Mouse (Mus musculus) megakaryocyte, embryonic 14.5 days (primary cell): ENCODE results near the gene Adap1. TPM values are rescaled to one million over a fixed set of nuclear protein-coding genes. Genes with fewer than 3 reads are reported as not detected.

Experiments
- H3K27me3 ChIP-seq: replicated peaks from 2 replicates; pipeline ENCODE3; 2012; ENCODE audit warnings: inconsistent platforms
- H3K36me3 ChIP-seq: replicated peaks from 2 replicates; pipeline ENCODE3; 2012; ENCODE audit warnings: low read length, inconsistent platforms, mixed read lengths
- H3K4me1 ChIP-seq: 2 replicates; pipeline ENCODE4 v1.6.1; 2012; ENCODE audit warnings: inconsistent platforms
- H3K4me3 ChIP-seq: replicated peaks from 2 replicates; pipeline ENCODE3; 2012; ENCODE audit warnings: moderate library complexity, mild to moderate bottlenecking, inconsistent platforms
- H3K9me3 ChIP-seq: 2 replicates; pipeline ENCODE4 v1.6.1; 2012; ENCODE audit warnings: inconsistent platforms
- FLI1 ChIP-seq: IDR thresholded peaks from 2 replicates; pipeline ENCODE4 v1.6.1; 2012; ENCODE audit warnings: low read length, inconsistent platforms, mixed read lengths
- GATA1 ChIP-seq: IDR thresholded peaks from 3 replicates; pipeline ENCODE4 v1.6.1; 2012; ENCODE audit warnings: mixed read lengths, low read length, inconsistent platforms, borderline replicate concordance
- polyA plus RNA-seq: library from polyadenylated mRNA; stranded (reverse); fragments of >175 nt; gene quantifications from 2 replicates; pipeline ENCODE4 v1.2.3, GENCODE M21; 2012; ENCODE audit warnings: low replicate concordance; ENCODE audit not compliant: insufficient read depth

The Adap1 gene
- polyA plus RNA-seq, 1 experiment = 59.2 TPM

DNA sequence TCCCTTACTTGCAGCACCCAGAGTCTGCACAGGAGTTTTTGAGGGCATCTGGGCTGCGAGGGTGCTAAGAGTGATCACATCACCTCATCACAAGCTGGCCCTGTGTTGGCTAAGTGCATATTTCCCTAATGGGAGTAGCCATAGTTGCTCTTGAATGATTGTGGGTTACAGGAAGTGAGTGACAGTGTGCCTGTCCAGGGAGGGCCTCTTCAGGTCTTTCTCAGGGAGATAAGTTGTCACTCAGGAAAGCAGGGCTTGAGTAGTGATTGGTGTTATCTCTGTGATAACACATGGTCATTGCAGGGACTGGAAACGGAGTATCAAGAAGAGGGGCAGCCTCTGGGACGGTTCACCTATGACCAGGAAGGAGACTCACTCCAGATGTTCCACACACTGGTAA lies 77.7 kb downstream of the Adap1 start:
- H3K27me3 ChIP-seq = no peaks in the 10 kb centered on the region
- peaks cover 52% of the 10 kb centered on the region for H3K4me1 ChIP-seq
- TF ChIP-seq GATA1 = no peak
- no peak for TF ChIP-seq FLI1
- H3K36me3 ChIP-seq = peaks cover 83% of the 10 kb centered on the region
- no peak overlapping the region for H3K4me3 ChIP-seq
- no peaks in the 10 kb centered on the region for H3K9me3 ChIP-seq

DNA sequence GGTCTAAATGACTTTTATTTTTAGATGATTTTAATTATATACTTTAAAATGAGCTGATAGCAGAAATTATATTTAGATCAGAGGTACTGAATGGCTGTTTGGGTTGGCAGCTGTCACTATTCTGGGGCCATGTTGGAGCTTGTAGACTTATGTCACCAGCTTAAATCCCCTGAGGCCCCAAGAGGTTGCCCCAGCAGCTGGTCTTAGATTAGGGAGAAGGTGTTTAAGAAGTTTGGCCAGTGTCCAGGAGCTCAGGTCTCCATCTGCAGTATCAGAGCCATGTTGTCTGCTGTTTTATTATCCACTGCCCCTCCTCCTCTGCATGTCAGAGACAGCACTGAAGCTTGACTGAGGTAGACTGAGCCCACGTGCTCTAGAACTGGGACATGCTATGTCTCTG lies 82.0 kb downstream of the Adap1 start:
- Histone ChIP-seq H3K4me1 (peaks cover 19% of the 10 kb centered on the region), H3K36me3 (peaks cover 97% of the 10 kb centered on the region), H3K9me3 (no peaks in the 10 kb centered on the region), H3K27me3 (no peaks in the 10 kb centered on the region), H3K4me3 (no peak overlapping the region)
- TF ChIP-seq FLI1 = no peak
- no peak for TF ChIP-seq GATA1

DNA sequence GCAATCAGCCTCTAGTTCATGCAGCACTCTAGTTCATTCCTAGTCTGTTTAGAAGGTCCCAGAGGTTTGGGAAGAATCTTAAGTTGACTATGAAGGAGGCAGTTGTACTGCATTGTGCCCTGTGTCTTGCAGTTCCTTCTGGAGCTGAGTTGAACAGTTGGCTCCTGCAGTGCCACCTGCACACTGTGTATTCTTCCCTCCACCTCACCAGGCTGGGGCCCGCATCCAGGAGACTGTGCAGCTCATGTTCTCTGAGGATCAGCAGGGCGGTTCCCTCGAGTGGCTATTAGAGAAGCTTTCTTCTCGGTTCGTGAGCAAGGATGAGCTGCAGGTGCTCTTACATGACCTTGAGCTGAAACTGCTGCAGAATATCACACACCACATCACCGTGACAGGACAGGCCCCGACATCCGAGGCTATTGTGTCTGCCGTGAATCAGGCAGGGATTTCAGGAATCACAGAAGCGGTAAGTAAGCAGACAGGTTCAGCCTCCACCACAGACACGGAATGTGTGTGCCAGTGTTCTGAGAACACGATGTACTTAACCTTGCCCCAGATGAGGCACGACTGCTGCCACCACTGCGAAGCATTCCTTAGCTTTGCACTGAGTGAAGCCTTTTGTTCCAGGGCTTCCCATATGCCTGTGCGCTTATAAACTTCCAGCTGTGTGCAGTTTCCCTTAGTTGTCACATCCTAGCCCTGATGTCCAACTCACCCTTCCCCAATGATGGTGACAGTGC lies 84.2 kb downstream of the Adap1 start:
- TF ChIP-seq FLI1 (no peak), GATA1 (no peak)
- Histone ChIP-seq H3K27me3 (no peaks in the 10 kb centered on the region), H3K4me3 (no peak overlapping the region), H3K4me1 (no peaks in the 10 kb centered on the region), H3K9me3 (no peaks in the 10 kb centered on the region), H3K36me3 (peaks cover 97% of the 10 kb centered on the region)

DNA sequence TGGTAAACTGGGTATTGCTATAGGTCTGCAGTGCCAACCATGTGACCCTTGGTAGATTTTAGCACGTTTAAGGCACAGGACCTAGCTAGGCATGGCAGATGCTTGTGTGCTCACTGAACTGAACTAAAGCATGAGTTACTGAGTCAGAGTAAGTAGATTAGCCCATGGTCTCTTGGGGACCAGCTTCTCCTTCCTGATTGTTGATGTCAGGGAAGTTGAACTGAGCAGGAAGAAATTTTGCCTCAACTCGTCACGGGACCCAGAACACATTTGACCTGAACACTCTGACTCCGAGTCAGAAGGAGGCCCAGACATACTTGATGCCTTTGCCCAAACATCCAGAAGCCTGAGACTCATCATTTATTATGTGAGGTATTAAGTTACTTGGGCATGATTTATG lies 88.0 kb downstream of the Adap1 start:
- peaks cover 99% of the 10 kb centered on the region for H3K36me3 ChIP-seq
- no peak overlapping the region for H3K4me3 ChIP-seq
- no peaks in the 10 kb centered on the region for H3K27me3 ChIP-seq
- H3K4me1 ChIP-seq = no peaks in the 10 kb centered on the region
- H3K9me3 ChIP-seq = no peaks in the 10 kb centered on the region
- TF ChIP-seq FLI1 = no peak
- TF ChIP-seq GATA1 = no peak

DNA sequence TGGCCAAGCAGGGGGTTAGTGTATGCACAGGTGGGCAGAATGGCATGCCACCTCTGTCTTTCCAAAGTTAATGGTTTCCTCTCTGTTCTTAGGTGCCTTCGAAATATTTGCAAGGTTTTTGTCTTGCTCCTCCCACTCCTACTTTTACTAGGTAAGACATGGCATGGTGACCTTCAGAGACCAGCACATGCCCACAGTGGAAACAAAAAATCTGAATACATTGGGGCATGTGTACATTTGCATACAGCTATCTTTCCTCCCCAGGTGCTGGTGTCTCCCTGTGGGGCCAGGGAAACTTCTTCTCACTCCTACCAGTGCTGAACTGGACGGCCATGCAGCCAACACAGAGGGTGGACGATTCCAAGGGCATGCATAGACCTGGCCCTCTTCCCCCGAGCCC lies 91.0 kb downstream of the Adap1 start:
- no peaks in the 10 kb centered on the region for H3K27me3 ChIP-seq
- peaks cover 1% of the 10 kb centered on the region; the same call in 1 of the 2 replicates for H3K4me1 ChIP-seq
- no peak overlapping the region for H3K4me3 ChIP-seq
- no peaks in the 10 kb centered on the region for H3K9me3 ChIP-seq
- TF ChIP-seq GATA1 (no peak), FLI1 (no peak)
- H3K36me3 ChIP-seq = peaks cover 98% of the 10 kb centered on the region

DNA sequence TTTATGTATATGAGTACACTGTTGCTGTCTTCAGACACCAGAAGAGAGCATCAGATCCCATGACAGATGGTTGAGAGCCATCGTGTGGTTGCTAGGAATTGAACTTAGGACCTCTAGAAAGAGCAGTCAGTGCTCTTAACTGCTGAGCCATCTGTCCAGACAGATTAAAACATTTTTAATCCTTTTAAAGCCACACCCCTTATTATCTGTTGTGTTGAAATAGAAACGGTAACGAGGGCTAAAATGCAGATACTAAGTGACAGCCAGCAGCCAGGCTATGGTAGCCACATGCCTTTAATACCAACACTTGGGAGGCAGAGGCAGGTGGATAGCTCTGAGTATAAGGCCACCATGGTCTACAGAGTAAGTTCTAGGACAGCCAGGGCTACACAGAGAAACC lies 93.3 kb downstream of the Adap1 start:
- no peak for TF ChIP-seq GATA1
- TF ChIP-seq FLI1 = no peak

DNA sequence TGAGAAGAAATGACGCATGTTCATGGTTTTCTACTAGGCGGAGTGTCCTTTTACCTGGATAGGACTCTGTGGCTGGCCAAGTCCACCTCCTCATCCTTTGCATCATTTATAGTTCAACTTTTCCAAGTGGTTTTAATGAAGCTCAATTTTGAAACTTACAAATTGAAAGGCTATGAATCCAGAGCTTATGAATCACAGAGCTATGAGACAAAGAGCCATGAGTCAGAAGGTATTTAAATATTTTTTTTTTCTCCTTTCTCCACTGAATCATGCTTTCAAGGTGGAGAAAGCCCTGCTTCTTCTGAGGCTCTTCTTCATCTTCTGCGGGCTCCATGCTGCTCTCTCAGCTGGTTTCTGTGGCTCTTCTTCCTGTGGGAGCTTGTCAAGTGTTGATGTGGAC lies 95.7 kb downstream of the Adap1 start:
- Histone ChIP-seq H3K27me3 (no peaks in the 10 kb centered on the region), H3K9me3 (no peaks in the 10 kb centered on the region), H3K36me3 (peaks cover 97% of the 10 kb centered on the region), H3K4me1 (peaks cover 4% of the 10 kb centered on the region; the same call in 1 of the 2 replicates), H3K4me3 (no peak overlapping the region)
- no peak for TF ChIP-seq GATA1
- TF ChIP-seq FLI1 = no peak

More for the DNA sequence above, 93.3 kb downstream of the Adap1 start:
- Histone ChIP-seq H3K4me1 (peaks cover 4% of the 10 kb centered on the region; the same call in 1 of the 2 replicates), H3K4me3 (no peak overlapping the region), H3K27me3 (no peaks in the 10 kb centered on the region), H3K9me3 (no peaks in the 10 kb centered on the region), H3K36me3 (peaks cover 97% of the 10 kb centered on the region)

DNA sequence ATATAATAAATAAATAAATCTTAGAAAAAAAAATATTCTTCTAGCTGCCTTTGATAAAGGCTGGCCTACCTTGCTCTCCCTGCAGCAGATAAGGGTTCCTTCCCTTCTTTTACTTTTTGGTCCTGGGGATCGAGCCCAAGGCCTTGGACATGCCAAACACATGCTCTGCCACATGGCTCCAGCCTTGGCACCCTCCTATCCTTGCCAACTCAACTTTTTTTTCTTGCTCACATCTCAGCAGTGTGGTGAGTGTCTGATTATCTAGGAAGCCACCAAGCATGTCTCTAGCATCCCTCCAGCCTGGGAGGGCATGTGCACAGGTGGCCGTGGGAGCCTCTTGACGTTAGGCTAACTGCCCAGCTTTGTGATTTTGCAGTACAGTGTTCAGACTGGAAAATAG lies 97.1 kb downstream of the Adap1 start:
- H3K36me3 ChIP-seq = peaks cover 97% of the 10 kb centered on the region
- no peak overlapping the region for H3K4me3 ChIP-seq
- H3K27me3 ChIP-seq = no peaks in the 10 kb centered on the region
- TF ChIP-seq FLI1 (no peak), GATA1 (no peak)
- H3K9me3 ChIP-seq = no peaks in the 10 kb centered on the region
- H3K4me1 ChIP-seq = peaks cover 7% of the 10 kb centered on the region

DNA sequence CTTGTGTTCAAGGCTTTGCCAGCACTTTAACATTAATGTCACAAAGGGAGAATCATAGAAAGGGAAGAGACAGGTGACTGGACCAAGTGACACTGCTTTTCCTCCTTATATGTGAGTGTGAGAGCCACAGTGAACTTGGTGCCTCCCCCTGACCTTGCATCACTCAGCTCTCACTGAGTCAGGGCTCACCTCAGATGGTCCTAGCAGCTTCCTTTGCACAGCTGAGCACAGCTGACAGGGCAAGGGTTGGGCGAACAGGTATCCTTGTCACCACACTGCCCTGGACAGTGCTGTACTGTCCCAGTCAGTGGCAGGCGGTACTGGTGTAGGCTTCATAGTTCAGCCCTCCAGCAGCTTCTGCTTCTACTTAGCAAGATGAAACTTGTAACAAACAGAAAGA lies 97.8 kb downstream of the Adap1 start:
- Histone ChIP-seq H3K4me1 (peaks cover 13% of the 10 kb centered on the region), H3K9me3 (no peaks in the 10 kb centered on the region), H3K27me3 (no peaks in the 10 kb centered on the region), H3K4me3 (no peak overlapping the region), H3K36me3 (peaks cover 97% of the 10 kb centered on the region)
- TF ChIP-seq GATA1 = no peak
- no peak for TF ChIP-seq FLI1

DNA sequence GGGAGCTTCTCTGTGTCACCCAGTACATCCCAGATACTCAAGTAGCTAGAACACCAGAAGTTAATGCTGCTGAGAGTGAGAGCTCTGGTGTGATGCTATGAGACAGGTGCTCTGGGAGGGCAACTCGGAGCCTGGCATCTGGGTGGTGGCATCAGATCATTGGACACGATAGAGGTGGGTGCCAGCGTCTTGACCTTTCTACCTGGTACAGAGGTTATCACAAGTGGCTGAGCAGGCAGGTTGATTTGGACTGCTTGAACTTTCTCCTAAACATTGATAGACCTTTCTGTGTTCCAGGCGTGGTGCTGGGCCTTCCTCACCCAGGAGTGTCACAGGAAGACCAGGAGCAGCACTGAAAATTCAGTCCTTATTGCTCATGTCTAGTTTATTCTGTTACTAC lies 98.2 kb downstream of the Adap1 start:
- peaks cover 97% of the 10 kb centered on the region for H3K36me3 ChIP-seq
- peaks cover 18% of the 10 kb centered on the region for H3K4me1 ChIP-seq
- H3K9me3 ChIP-seq = no peaks in the 10 kb centered on the region
- TF ChIP-seq FLI1 = no peak
- TF ChIP-seq GATA1 = no peak
- no peak overlapping the region for H3K4me3 ChIP-seq
- no peaks in the 10 kb centered on the region for H3K27me3 ChIP-seq

DNA sequence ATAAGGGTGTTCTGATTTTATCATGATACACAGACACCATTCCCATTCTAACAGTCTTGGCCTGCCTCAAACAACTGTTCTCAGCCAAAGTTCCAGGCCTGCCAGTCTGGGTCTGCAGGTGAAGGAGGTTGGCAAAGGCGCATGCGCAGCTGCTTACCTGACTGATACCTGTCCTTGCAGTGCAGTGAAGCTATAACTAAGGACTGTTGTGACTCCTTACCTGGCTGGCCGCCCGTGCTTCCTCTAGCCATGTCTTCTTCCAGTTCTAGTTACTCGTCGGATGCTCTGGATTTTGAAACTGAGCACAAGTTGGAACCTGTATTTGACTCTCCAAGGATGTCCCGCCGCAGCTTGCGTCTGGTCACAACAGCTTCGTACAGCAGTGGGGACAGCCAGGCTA lies 102.1 kb downstream of the Adap1 start:
- no peaks in the 10 kb centered on the region for H3K9me3 ChIP-seq
- no peak overlapping the region for H3K4me3 ChIP-seq
- H3K36me3 ChIP-seq = peaks cover 86% of the 10 kb centered on the region
- H3K4me1 ChIP-seq = peaks cover 31% of the 10 kb centered on the region
- no peaks in the 10 kb centered on the region for H3K27me3 ChIP-seq
- TF ChIP-seq GATA1 (no peak), FLI1 (no peak)

Other genes starting within 250 kb of the Adap1 start
- gene Prkar1b, start 175.6 kb downstream of the Adap1 start, polyA plus RNA-seq = 1.4 TPM in 1 of 2 replicates, not detected in the other
- 196 and 533 TPM in 2 replicates for gene Dnaaf5, start 175.4 kb downstream of the Adap1 start, polyA plus RNA-seq
- gene Sun1, start 125.0 kb downstream of the Adap1 start, polyA plus RNA-seq = 1.5 and 3.4 TPM in 2 replicates
- gene Get4, start 73.3 kb downstream of the Adap1 start, polyA plus RNA-seq = 55.5 and 58.7 TPM in 2 replicates
- gene Cox19, start 25.8 kb upstream of the Adap1 start, polyA plus RNA-seq = 51.4 and 67.9 TPM in 2 replicates
- not detected in 2 replicates for gene Cyp2w1, start 27.0 kb upstream of the Adap1 start, polyA plus RNA-seq
- 54.8 and 69.9 TPM in 2 replicates for gene Gpr146, start 52.1 kb upstream of the Adap1 start, polyA plus RNA-seq
- gene C130050O18Rik, start 79.7 kb upstream of the Adap1 start, polyA plus RNA-seq = 1.8 TPM in 1 of 2 replicates, not detected in the other
- not detected in 2 replicates for gene Gper1, start 97.5 kb upstream of the Adap1 start, polyA plus RNA-seq
- gene 3110082I17Rik, start 134.9 kb upstream of the Adap1 start, polyA plus RNA-seq = 23.2 and 41.2 TPM in 2 replicates
- gene Zfand2a, start 158.9 kb upstream of the Adap1 start, polyA plus RNA-seq = 0.53 and 3.6 TPM in 2 replicates
- gene Uncx, start 217.9 kb upstream of the Adap1 start, polyA plus RNA-seq = not detected in 2 replicates